Mouse (Mus musculus) hindlimb bud, embryonic 11.5 days (tissue): ENCODE data around the gene Stat2.

Experiments
- DNase-seq: peaks from one replicate; pipeline ENCODE4 v3.0.0-alpha.2; 2012; ENCODE audit warnings: low read depth, low spot score; ENCODE audit errors: extremely low spot score

The Stat2 gene

DNA sequence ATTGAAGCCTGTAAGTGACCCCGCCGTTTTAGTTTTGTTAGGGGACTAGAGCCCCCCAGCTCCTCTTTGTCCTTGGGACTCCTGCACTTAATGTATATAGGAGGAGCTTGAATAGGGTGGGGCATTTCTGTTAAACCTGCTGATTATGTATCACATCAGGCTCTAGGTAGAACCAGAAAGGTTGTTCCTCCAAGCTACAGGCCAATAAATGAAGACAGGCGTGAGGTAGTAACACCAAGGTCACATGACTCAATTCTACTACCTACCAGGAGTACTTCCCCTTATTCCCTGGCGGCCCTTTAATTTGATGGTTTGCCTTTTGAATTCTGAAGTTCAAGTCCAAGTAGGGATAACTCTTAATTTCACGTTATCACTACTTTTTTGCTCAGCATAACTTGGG lies 68.1 kb downstream of the Stat2 start:
- DNase-seq = no peak

DNA sequence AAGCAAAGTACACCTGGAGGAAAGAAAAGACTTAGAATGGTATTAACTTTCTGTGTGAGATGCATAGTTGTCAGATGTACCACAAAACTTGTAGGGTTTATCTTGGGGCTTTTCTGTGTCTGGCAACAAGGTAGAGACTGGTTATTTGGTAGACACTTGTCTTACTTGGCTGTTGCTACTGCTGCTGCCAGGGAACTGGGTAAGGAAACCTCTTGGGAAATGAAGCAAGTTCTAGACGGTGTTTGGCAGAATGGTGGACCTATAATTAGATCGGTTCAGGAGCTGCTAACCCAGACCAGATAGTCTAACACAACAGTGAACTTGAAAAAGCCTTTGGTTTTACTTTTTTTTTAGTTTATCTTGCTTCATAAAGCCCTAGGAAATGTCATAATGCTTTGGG lies 68.6 kb downstream of the Stat2 start:
- no peak for DNase-seq

DNA sequence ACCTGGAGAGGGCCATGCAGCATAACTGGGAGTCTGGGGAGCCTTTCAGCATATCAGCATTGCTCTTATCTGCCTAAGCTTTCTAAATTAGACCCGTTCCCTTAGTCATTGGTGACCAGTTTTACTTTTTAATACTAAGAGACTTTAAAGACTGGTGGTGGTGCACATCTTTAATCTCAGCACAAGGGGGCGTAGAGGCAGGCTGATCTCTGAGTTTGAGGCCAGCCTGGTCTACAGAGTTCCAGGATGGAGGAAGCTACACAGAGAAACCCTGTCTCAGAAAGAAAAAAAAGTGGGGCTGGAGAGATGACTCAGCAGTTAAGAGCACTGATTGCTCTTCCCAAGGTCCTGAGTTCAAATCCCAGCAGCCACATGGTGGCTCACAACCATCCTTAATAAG lies 69.9 kb downstream of the Stat2 start:
- no peak for DNase-seq
